Mouse (Mus musculus) forebrain, embryonic 11.5 days (tissue): ENCODE measurements around the gene Rpl5. TPM values are rescaled to one million over a fixed set of nuclear protein-coding genes. Genes with fewer than 3 reads are reported as not detected.
"Not testable (repeated sequence)": the region's sequence is repeated elsewhere in the genome, so short reads cannot be mapped to it uniquely, and the experiment has no call there.

Experiments used
- ATAC-seq: fragments of 200-750 bp; cut with Nextera tagmentation; replicated peaks from 2 replicates; pipeline ENCODE4 v1.8.0; 2017; ENCODE audit warnings: moderate TSS enrichment; ENCODE audit not compliant: low FRiP score
- DNase-seq: peaks from one replicate; pipeline ENCODE4 v3.0.0-alpha.2; 2017; ENCODE audit warnings: low spot score
- H3K27ac ChIP-seq: fragments of 300-500 bp; sonication (generic); 2 replicates; pipeline ENCODE4 v1.5.1; 2014; ENCODE audit warnings: low read depth, low read length
- H3K27me3 ChIP-seq: fragments of 300-500 bp; sonication (generic); 2 replicates; pipeline ENCODE4 v1.6.1; 2014; ENCODE audit warnings: mild to moderate bottlenecking, low read length, mixed read lengths; ENCODE audit not compliant: control insufficient read depth, insufficient read depth
- H3K36me3 ChIP-seq: fragments of 300-500 bp; sonication (generic); 2 replicates; pipeline ENCODE4 v1.6.1; 2014; ENCODE audit warnings: mild to moderate bottlenecking, low read length, moderate library complexity, mixed read lengths; ENCODE audit not compliant: control insufficient read depth, insufficient read depth
- H3K4me1 ChIP-seq: fragments of 300-500 bp; sonication (generic); replicated peaks from 2 replicates; pipeline ENCODE4 v1.6.1; 2014; ENCODE audit warnings: low read length, mixed read lengths; ENCODE audit not compliant: control insufficient read depth, insufficient read depth
- H3K4me2 ChIP-seq: fragments of 300-500 bp; sonication (generic); 2 replicates; pipeline ENCODE4 v1.6.1; 2014; ENCODE audit warnings: low read depth, mild to moderate bottlenecking, low read length, moderate library complexity, mixed read lengths; ENCODE audit not compliant: severe bottlenecking
- H3K4me3 ChIP-seq: fragments of 300-500 bp; sonication (generic); 2 replicates; pipeline ENCODE4 v1.5.1; 2014; ENCODE audit warnings: low read depth, low read length
- H3K9ac ChIP-seq: fragments of 300-500 bp; sonication (generic); 2 replicates; pipeline ENCODE4 v1.6.1; 2014; ENCODE audit warnings: low read length
- H3K9me3 ChIP-seq: fragments of 300-500 bp; sonication (generic); 2 replicates; pipeline ENCODE4 v1.6.1; 2016; ENCODE audit warnings: low read length, mixed read lengths; ENCODE audit not compliant: control insufficient read depth
- WGBS: fragments of 180-500 bp; shearing (Covaris S2); extraction: QIAGEN DNeasy Blood & Tissue Kit; methylation state at CpG from one replicate; pipeline ENCODE4 v1.1.7; 2014; 5-methylcytosine and 5-hydroxymethylcytosine counted together
- polyA plus RNA-seq: library from polyadenylated mRNA; unstranded; fragments of >200 nt; fragmentation: Nextera tagmentation; extraction: Ambion mirVana; gene quantifications from 2 replicates; pipeline ENCODE4 v1.2.1, GENCODE M21; 2014

Rpl5 gene
- polyA plus RNA-seq, 1 experiment from 2014 or later: 84.4 TPM

DNA sequence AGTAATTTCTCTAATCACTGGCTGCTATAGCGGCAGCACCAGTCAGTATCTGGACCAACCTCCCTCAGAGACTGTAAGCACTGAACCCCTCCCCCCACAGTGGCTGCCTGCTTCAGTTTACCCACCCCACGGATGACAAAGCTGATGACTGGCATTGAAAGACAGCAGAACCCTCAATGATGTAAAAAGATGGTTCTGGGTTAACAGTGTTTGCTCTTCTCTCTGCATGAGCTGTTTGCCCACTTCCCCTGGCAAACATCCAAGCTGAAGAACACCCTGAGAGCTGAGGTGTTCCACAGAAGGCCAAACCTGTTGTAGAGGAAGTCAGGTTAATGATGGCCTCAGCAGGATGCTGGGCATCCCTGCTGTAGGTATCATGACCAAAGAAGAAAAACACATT lies 32.3 kb downstream of the Rpl5 start:
- no peak overlapping the region for H3K4me2 ChIP-seq
- H3K27ac ChIP-seq: no peak overlapping the region
- DNase-seq (no peak), ATAC-seq (no peak)
- WGBS: 60% methylated on average over 2 of the region's 2 CpGs
- H3K27me3 ChIP-seq: no peaks in the 10 kb centered on the region
- H3K4me1 ChIP-seq: no peaks in the 10 kb centered on the region
- H3K9ac ChIP-seq: no peak overlapping the region
- H3K4me3 ChIP-seq: no peak overlapping the region
- no peaks in the 10 kb centered on the region for H3K36me3 ChIP-seq
- H3K9me3 ChIP-seq: no peaks in the 10 kb centered on the region

DNA sequence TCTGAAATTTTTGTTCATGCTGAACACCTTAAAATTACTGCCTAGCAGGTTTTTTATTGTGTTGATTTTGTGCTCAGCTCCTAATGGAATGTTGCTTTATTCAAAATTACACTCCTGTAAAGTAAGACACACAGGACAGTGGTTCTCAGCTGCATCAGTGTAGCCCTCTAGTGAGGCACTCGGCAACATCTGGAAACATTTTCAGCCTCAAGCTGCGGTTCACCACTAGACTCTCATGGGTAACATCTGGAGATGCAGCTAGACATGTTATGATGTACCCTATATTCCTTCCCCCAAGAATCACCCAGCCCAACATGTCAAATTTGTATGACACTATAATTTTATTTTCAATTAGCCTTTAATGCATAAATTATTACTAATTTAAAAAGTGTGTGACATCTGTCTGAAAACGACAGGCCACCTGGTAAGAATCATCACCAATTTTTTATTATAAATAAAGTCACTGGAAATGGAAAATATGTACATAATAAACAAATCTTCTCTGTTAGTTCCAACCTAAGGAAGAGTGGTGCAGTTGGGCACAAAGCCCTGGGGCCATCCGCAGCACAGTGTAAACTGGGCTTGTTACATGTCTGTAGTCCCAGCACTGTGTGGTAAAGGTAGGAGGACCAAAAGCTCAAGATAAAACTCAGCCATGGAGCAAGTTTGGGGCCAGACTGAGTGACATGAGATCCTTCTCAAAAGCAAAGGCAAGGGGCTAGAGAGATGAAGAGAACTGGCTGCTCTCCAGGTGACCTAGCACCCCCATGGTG lies 33.1 kb downstream of the Rpl5 start:
- H3K27me3 ChIP-seq: no peaks in the 10 kb centered on the region
- H3K4me3 ChIP-seq: no peak overlapping the region
- no peak for ATAC-seq
- no peaks in the 10 kb centered on the region for H3K9me3 ChIP-seq
- no peaks in the 10 kb centered on the region for H3K36me3 ChIP-seq
- no peak for DNase-seq
- no peak overlapping the region for H3K27ac ChIP-seq
- H3K4me2 ChIP-seq: no peak overlapping the region
- H3K4me1 ChIP-seq: no peaks in the 10 kb centered on the region
- 79% methylated on average over 4 of the region's 4 CpGs for WGBS
- H3K9ac ChIP-seq: no peak overlapping the region

DNA sequence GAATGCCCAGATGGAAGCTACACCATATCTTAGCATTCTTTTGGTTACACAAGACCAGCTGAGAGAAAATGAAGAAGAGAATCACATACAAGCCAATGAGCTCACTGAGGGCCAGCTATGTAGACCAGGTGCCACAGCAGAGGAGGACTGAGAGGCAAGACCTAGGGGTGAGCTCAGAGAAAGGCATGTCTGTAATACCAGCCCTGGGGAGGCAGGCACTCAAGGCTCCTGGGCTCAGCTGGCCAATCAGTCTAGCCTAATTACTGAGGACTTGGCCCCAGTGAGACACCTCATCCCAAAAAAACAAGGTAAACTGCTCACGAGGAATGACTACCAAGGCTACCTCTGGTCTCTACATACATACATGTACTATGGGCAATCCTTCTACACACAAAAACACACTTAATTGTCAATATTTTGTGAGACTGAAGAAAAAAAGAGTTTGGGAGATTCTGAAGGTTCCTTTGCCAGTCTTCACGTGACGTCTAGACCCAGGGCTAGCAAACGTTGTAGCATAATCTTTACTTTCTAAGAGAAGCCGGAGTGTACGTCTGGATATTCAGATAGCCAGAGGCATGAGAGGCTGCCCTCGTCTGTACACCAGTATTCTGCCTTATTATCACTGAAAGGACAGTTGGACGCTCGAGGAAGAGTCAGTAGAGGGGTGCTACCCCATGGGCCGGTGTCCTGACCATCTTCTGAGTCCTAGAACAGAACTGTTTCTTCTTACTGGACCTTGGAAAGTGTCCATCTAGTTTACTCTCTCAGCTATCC lies 34.7 kb downstream of the Rpl5 start:
- no peaks in the 10 kb centered on the region for H3K27me3 ChIP-seq
- no peak for ATAC-seq
- 90% methylated on average over 10 of the region's 10 CpGs for WGBS

DNA sequence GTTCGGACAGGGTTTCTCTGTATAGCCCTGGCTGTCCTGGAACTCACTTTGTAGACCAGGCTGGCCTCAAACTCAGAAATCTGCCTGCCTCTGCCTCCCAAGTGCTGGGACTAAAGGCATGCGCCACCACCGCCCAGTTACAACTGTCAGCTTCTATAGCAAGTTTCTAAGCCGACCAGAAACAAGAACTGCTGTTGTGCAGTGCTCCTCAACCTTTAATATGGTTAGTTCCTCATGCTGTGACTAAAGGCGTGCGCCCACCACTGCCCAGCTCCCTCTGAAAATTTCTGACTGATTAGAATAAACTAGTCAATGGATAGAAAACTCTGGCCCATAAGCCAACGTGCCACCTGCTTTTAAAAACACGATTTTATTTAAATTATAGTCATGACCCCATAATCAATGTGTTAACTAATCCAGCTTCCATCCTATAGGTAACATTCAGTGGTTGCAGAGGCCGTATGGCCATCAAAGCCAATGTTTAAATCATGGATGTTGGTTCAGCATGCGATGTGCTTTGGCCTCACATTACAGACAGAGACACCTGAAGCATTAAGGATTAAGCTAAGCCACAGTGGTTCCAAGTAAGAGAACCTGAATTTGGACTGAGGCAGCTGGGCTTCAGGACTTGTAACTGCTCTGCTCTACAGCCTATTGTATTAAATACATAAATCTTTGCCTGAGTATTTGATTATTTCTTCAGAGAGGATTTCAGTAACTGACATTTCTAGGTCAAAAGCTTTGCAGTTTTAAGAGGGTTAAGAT lies 36.5 kb downstream of the Rpl5 start:
- Histone ChIP-seq H3K4me2 (no peak overlapping the region), H3K4me3 (no peak overlapping the region), H3K9me3 (no peaks in the 10 kb centered on the region), H3K27me3 (no peaks in the 10 kb centered on the region), H3K4me1 (no peaks in the 10 kb centered on the region), H3K36me3 (no peaks in the 10 kb centered on the region), H3K27ac (no peak overlapping the region), H3K9ac (no peak overlapping the region)
- 91% methylated on average over 10 of the region's 10 CpGs for WGBS
- DNase-seq: no peak
- ATAC-seq: no peak

More for the DNA sequence above, 34.7 kb downstream of the Rpl5 start:
- Histone ChIP-seq H3K9me3 (no peaks in the 10 kb centered on the region), H3K27ac (no peak overlapping the region), H3K4me2 (no peak overlapping the region), H3K4me1 (no peaks in the 10 kb centered on the region), H3K9ac (no peak overlapping the region), H3K36me3 (no peaks in the 10 kb centered on the region), H3K4me3 (no peak overlapping the region)
- DNase-seq: no peak

DNA sequence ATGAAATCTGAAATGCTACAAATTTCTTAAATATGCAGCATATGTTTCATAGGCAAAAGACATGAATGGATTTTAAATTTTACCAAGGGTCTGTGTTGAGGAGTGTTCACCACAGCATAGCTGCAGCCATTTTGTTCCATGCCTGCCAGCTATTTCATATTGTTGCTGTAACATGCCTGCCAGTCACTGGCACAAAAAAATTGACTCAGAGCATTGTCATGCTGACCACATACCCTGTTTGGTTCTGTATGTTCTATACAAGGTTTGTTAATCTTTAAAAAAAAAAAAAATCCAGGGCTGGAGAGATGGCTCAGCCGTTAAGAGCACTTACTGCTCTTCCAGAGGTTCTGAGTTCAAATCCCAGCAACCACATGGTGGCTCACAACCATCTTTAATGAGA lies 38.2 kb downstream of the Rpl5 start:
- H3K27me3 ChIP-seq, DNase-seq, H3K36me3 ChIP-seq, H3K4me1 ChIP-seq, H3K9me3 ChIP-seq, H3K27ac ChIP-seq, H3K9ac ChIP-seq, ATAC-seq, H3K4me3 ChIP-seq, H3K4me2 ChIP-seq: not testable (repeated sequence)
- 85% methylated on average over 1 of the region's 1 CpGs for WGBS

DNA sequence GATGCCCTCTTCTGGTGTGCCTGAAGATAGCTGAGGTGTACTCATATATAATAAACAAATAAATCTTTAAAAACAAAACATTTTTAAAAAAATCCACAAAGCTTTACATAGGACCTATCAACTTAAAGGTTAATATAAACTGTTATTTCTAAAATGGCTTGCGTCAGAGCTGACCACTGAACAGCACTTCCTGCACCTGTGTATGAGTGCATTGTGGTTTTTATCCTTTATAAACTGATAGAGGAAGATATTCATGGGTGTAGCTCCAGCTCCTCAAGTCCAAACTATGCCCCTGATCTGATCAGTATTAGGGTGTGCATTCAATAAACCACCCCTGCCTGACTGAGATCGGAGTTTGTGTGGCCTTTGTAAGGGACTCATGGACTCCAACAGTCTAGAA lies 38.6 kb downstream of the Rpl5 start:
- DNase-seq (no peak), ATAC-seq (no peak)
- no peak overlapping the region for H3K4me2 ChIP-seq
- H3K36me3 ChIP-seq: no peaks in the 10 kb centered on the region
- H3K4me3 ChIP-seq: no peak overlapping the region
- no peaks in the 10 kb centered on the region for H3K27me3 ChIP-seq
- H3K27ac ChIP-seq: no peak overlapping the region
- no peak overlapping the region for H3K9ac ChIP-seq
- H3K4me1 ChIP-seq: no peaks in the 10 kb centered on the region
- 91% methylated on average over 2 of the region's 2 CpGs for WGBS
- H3K9me3 ChIP-seq: no peaks in the 10 kb centered on the region

DNA sequence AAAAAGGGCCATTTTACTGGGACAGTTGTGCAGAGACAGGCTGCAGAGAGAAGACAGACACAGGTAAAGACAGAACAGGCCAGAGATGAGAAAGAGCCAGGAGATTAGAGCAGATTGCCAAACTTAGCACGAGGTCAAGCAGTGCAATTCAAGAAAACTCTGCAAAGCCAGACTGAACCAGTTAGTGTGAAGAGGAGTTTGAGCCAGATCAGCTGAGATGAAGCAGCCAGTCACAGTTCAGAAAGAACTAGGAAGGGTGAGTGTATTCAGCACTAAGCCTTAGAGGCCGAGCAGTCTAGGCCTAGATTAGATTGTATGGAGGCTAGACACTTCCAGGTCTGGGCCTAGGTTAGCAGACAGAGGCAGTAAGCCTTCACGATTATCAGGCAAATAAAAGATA lies 39.4 kb downstream of the Rpl5 start:
- H3K4me3 ChIP-seq: no peak overlapping the region
- no peaks in the 10 kb centered on the region for H3K9me3 ChIP-seq
- ATAC-seq (no peak), DNase-seq (no peak)
- no peak overlapping the region for H3K9ac ChIP-seq
- WGBS: 82% methylated on average over 3 of the region's 3 CpGs
- no peaks in the 10 kb centered on the region for H3K36me3 ChIP-seq
- H3K27ac ChIP-seq: no peak overlapping the region
- no peaks in the 10 kb centered on the region for H3K27me3 ChIP-seq
- H3K4me1 ChIP-seq: no peaks in the 10 kb centered on the region
- no peak overlapping the region for H3K4me2 ChIP-seq

DNA sequence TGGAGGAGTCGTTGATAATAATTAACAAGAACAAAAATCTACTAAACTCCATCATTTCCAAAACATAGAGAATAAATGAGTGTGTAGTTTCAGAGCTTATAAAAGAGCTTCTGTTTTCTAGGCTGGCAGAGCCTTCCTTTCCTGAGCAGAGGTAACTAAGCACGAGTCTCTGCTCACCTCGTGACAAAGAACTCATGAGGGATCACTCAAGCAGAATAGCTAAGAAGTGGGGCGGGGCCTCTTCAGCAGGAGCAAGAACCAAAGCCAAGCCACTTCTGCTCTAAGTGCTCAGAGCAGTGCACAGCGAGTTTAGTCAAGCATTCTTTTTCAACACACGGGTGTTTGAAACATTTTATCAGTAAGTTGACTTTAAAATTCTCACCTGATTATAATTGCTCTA lies 40.9 kb downstream of the Rpl5 start:
- no peak overlapping the region for H3K27ac ChIP-seq
- no peaks in the 10 kb centered on the region for H3K27me3 ChIP-seq
- H3K9ac ChIP-seq: no peak overlapping the region
- H3K9me3 ChIP-seq: no peaks in the 10 kb centered on the region
- DNase-seq (no peak), ATAC-seq (no peak)
- H3K36me3 ChIP-seq: no peaks in the 10 kb centered on the region
- no peaks in the 10 kb centered on the region for H3K4me1 ChIP-seq
- H3K4me2 ChIP-seq: no peak overlapping the region
- 44% methylated on average over 6 of the region's 6 CpGs for WGBS
- H3K4me3 ChIP-seq: no peak overlapping the region
